Mouse (Mus musculus) ES-Bruce4 (cell line): ENCODE data around the gene Fuz. TPM values are rescaled to one million over a fixed set of nuclear protein-coding genes. Genes with fewer than 3 reads are reported as not detected.
A peak's percentile ranks its signal among the peaks of the same experiment; 100 is the strongest.

Experiments
- H3K27ac ChIP-seq: 2 replicates; pipeline ENCODE4 v1.5.1; 2012; ENCODE audit warnings: low read length, inconsistent platforms; ENCODE audit not compliant: insufficient read depth
- H3K27me3 ChIP-seq: 2 replicates; pipeline ENCODE4 v1.6.1; 2012; ENCODE audit warnings: mild to moderate bottlenecking, low read length, inconsistent platforms; ENCODE audit not compliant: control insufficient read depth, poor library complexity, insufficient read depth, severe bottlenecking
- H3K36me3 ChIP-seq: 2 replicates; pipeline ENCODE4 v1.6.1; 2012; ENCODE audit warnings: inconsistent platforms, mild to moderate bottlenecking, low read length, moderate library complexity; ENCODE audit not compliant: control insufficient read depth, poor library complexity, insufficient read depth, severe bottlenecking
- H3K4me1 ChIP-seq: one replicate; pipeline ENCODE4 v1.8.1; 2011; ENCODE audit warnings: low read length; ENCODE audit not compliant: control insufficient read depth, insufficient read depth
- H3K4me3 ChIP-seq: 2 replicates; pipeline ENCODE4 v1.5.1; 2011; ENCODE audit warnings: low read depth, mild to moderate bottlenecking, low read length
- H3K9ac ChIP-seq: 2 replicates; pipeline ENCODE4 v1.6.1; 2012; ENCODE audit warnings: low read depth, mild to moderate bottlenecking, inconsistent platforms; ENCODE audit not compliant: poor library complexity, severe bottlenecking
- H3K9me3 ChIP-seq: replicated peaks from 2 replicates; pipeline ENCODE4 v1.6.1; 2012; ENCODE audit warnings: mild to moderate bottlenecking, low read length, inconsistent platforms; ENCODE audit not compliant: control insufficient read depth, poor library complexity, insufficient read depth, severe bottlenecking
- CTCF ChIP-seq: IDR thresholded peaks from one replicate; pipeline ENCODE4 v1.8.1; 2011; ENCODE audit warnings: low read depth, low read length
- EP300 ChIP-seq: IDR thresholded peaks from 2 replicates; pipeline ENCODE4 v1.6.1; 2011; ENCODE audit warnings: low read depth, low read length; ENCODE audit not compliant: insufficient read depth
- POLR2A ChIP-seq: IDR thresholded peaks from one replicate; pipeline ENCODE4 v1.8.1; 2011; ENCODE audit warnings: low read length; ENCODE audit not compliant: insufficient read depth
- polyA plus RNA-seq: library from polyadenylated mRNA; stranded (reverse); fragments of >200 nt; gene quantifications from 2 replicates; pipeline ENCODE4 v1.2.4, GENCODE M21; 2011; ENCODE audit warnings: low read depth; ENCODE audit not compliant: missing spikeins, insufficient read depth, insufficient read length

Fuz gene
- polyA plus RNA-seq, 1 experiment = 15.5 TPM

- Histone ChIP-seq H3K9ac (peak overlapping the region; percentile 69), H3K36me3 (no peaks in the 10 kb centered on the region), H3K27ac (peak overlapping the region; percentile 54), H3K4me1 (no peaks in the 10 kb centered on the region), H3K9me3 (no peaks in the 10 kb centered on the region), H3K27me3 (no peaks in the 10 kb centered on the region), H3K4me3 (peak overlapping the region; percentile 88)
- no peak for TF ChIP-seq CTCF
- TF ChIP-seq EP300 = no peak
- TF ChIP-seq POLR2A = no peak
Observed at GRCm38 (mm10) chr7:44850146-44850545, 45.7 kb upstream of the Fuz start.

GRCm38 (mm10) chr7:44850789-44851624 is 44.9 kb upstream of the Fuz start:
- Histone ChIP-seq H3K4me3 (peak overlapping the region; percentile 88), H3K4me1 (no peaks in the 10 kb centered on the region), H3K36me3 (no peaks in the 10 kb centered on the region), H3K9me3 (no peaks in the 10 kb centered on the region), H3K27me3 (no peaks in the 10 kb centered on the region), H3K9ac (peak overlapping the region; percentile 69), H3K27ac (no peak overlapping the region)
- no peak for TF ChIP-seq EP300
- TF ChIP-seq POLR2A = no peak
- TF ChIP-seq CTCF = no peak

- no peaks in the 10 kb centered on the region for H3K36me3 ChIP-seq
- no peaks in the 10 kb centered on the region for H3K9me3 ChIP-seq
- no peaks in the 10 kb centered on the region for H3K4me1 ChIP-seq
- no peak overlapping the region for H3K4me3 ChIP-seq
- TF ChIP-seq CTCF (no peak), POLR2A (no peak), EP300 (no peak)
- no peak overlapping the region for H3K27ac ChIP-seq
- H3K27me3 ChIP-seq = no peaks in the 10 kb centered on the region
- H3K9ac ChIP-seq = no peak overlapping the region
Observed at GRCm38 (mm10) chr7:44851625-44852234, 44.1 kb upstream of the Fuz start.

DNA sequence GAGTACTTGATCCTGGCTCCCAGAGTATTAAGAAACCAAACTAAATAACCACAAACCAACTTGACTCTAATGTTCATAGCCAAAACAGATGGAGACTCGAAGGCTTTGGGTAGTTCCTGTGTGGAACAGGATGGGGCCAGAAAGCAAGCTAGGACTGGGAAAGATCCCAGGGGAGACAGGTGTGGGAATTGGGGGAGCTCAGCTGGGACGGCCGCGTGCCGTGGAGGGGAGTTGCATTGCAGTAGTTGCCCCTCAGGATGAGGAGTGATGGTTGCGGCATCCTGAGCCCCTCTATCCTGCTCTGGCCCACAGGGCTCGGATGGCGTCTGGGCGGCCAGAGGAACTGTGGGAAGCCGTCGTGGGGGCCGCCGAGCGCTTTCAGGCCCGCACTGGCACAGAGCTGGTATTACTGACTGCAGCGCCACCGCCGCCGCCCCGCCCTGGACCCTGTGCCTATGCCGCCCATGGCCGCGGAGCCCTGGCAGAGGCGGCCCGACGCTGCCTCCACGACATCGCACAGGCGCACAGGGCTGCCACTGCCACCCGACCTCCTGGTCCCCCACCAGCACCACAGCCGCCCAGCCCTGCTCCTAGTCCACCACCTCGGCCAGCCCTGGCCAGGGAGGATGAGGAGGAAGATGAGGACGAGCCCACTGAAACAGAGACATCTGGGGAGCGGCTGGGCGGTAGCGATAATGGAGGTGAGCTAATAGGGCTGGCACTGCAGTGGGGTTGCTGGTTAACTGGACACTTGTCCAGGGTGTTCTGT is 43.4 kb upstream of the Fuz start:
- H3K9me3 ChIP-seq = no peaks in the 10 kb centered on the region
- H3K36me3 ChIP-seq = no peaks in the 10 kb centered on the region
- TF ChIP-seq POLR2A (no peak), EP300 (no peak), CTCF (no peak)
- no peak overlapping the region for H3K27ac ChIP-seq
- H3K4me3 ChIP-seq = peak overlapping the region; percentile 35
- no peaks in the 10 kb centered on the region for H3K27me3 ChIP-seq
- no peaks in the 10 kb centered on the region for H3K4me1 ChIP-seq
- H3K9ac ChIP-seq = peak overlapping the region; percentile 41; the same call in 1 of the 2 replicates

GRCm38 (mm10) chr7:44853065-44853464 is 42.8 kb upstream of the Fuz start:
- Histone ChIP-seq H3K4me3 (no peak overlapping the region; the same call in 1 of the 2 replicates), H3K36me3 (no peaks in the 10 kb centered on the region), H3K9me3 (no peaks in the 10 kb centered on the region), H3K27me3 (no peaks in the 10 kb centered on the region), H3K9ac (peak overlapping the region; percentile 41; the same call in 1 of the 2 replicates), H3K4me1 (no peaks in the 10 kb centered on the region), H3K27ac (no peak overlapping the region)
- no peak for TF ChIP-seq POLR2A
- TF ChIP-seq CTCF = no peak
- TF ChIP-seq EP300 = no peak
